Mouse (Mus musculus): ENCODE measurements around the gene Lrrtm4. TPM values are rescaled to one million over a fixed set of nuclear protein-coding genes. Genes with fewer than 3 reads are reported as not detected.
A peak's percentile ranks its signal among the peaks of the same experiment; 100 is the strongest.

Lrrtm4 gene
- 10 to 100 TPM; 39.3 to 45.3 TPM for total RNA-seq (2021)

GRCm38 (mm10) chr6:80018765-80019164 is at the start of gene Lrrtm4:
Lrrtm4 (plus strand) TSS chr6:80018877.
- DNase-seq: peak; percentile 49
- intact Hi-C loops (cut with DNase I): no loop called here

GRCm38 (mm10) chr6:80019189-80019860 is 648 bp downstream of the Lrrtm4 start:
- intact Hi-C loops (cut with DNase I): no loop called here
- DNase-seq: peak; percentile 3

GRCm38 (mm10) chr6:80019861-80020230 is 1.2 kb downstream of the Lrrtm4 start:
- intact Hi-C loops (cut with DNase I): no loop called here
- peak; percentile 2 for DNase-seq

- intact Hi-C loops (cut with DNase I): no loop called here
- DNase-seq: no peak
Measured at GRCm38 (mm10) chr6:80056849-80057248, 38.2 kb downstream of the Lrrtm4 start.

- intact Hi-C loops (cut with DNase I): no loop called here
- no peak for DNase-seq
Measured at GRCm38 (mm10) chr6:80078001-80078400, 59.3 kb downstream of the Lrrtm4 start.

GRCm38 (mm10) chr6:80079290-80079689 is 60.6 kb downstream of the Lrrtm4 start:
- intact Hi-C loops (cut with DNase I): no loop called here
- no peak for DNase-seq

- intact Hi-C loops (cut with DNase I): no loop called here
- no peak for DNase-seq
Measured at GRCm38 (mm10) chr6:80094909-80095308, 76.2 kb downstream of the Lrrtm4 start.

- intact Hi-C loops (cut with DNase I): no loop called here
- peak; percentile 17 for DNase-seq
Measured at GRCm38 (mm10) chr6:80105343-80105742, 86.7 kb downstream of the Lrrtm4 start.

- no peak for DNase-seq
- intact Hi-C loops (cut with DNase I): no loop called here
Measured at GRCm38 (mm10) chr6:80105843-80106242, 87.2 kb downstream of the Lrrtm4 start.

- intact Hi-C loops (cut with DNase I): no loop called here
- DNase-seq: no peak
Measured at GRCm38 (mm10) chr6:80126419-80126818, 107.7 kb downstream of the Lrrtm4 start.

GRCm38 (mm10) chr6:80162585-80162984 is 143.9 kb downstream of the Lrrtm4 start:
- DNase-seq: no peak
- intact Hi-C loops (cut with DNase I): no loop called here

GRCm38 (mm10) chr6:80181916-80182315 is 163.2 kb downstream of the Lrrtm4 start:
- intact Hi-C loops (cut with DNase I): no loop called here

GRCm38 (mm10) chr6:80182353-80182752 is 163.7 kb downstream of the Lrrtm4 start:
- no peak for DNase-seq
- intact Hi-C loops (cut with DNase I): no loop called here

More at GRCm38 (mm10) chr6:80181916-80182315, 163.2 kb downstream of the Lrrtm4 start:
- no peak for DNase-seq

GRCm38 (mm10) chr6:80185489-80186113 is 166.9 kb downstream of the Lrrtm4 start:
- no peak for DNase-seq
- intact Hi-C loops (cut with DNase I): no loop called here

- no peak for DNase-seq
- intact Hi-C loops (cut with DNase I): no loop called here
Measured at GRCm38 (mm10) chr6:80186791-80187190, 168.1 kb downstream of the Lrrtm4 start.

- DNase-seq: peak; percentile 27
- intact Hi-C loops (cut with DNase I): no loop called here
Measured at GRCm38 (mm10) chr6:80209476-80209875, 190.8 kb downstream of the Lrrtm4 start.

GRCm38 (mm10) chr6:80210281-80210680 is 191.6 kb downstream of the Lrrtm4 start:
- DNase-seq: no peak
- intact Hi-C loops (cut with DNase I): no loop called here

- no peak for DNase-seq
- intact Hi-C loops (cut with DNase I): no loop called here
Measured at GRCm38 (mm10) chr6:80261595-80261994, 242.9 kb downstream of the Lrrtm4 start.

GRCm38 (mm10) chr6:80263972-80264371 is 245.3 kb downstream of the Lrrtm4 start:
- intact Hi-C loops (cut with DNase I): no loop called here
- DNase-seq: no peak

GRCm38 (mm10) chr6:80264584-80264983 is 245.9 kb downstream of the Lrrtm4 start:
- intact Hi-C loops (cut with DNase I): no loop called here
- DNase-seq: no peak

GRCm38 (mm10) chr6:80265746-80266145 is 247.1 kb downstream of the Lrrtm4 start:
- no peak for DNase-seq
- intact Hi-C loops (cut with DNase I): no loop called here

- intact Hi-C loops (cut with DNase I): no loop called here
- DNase-seq: no peak
Measured at GRCm38 (mm10) chr6:80286968-80287367, 268.3 kb downstream of the Lrrtm4 start.
